Mouse (Mus musculus) megakaryocyte, embryonic 14.5 days (primary cell): ENCODE measurements around the gene Alg9. TPM values are rescaled to one million over a fixed set of nuclear protein-coding genes. Genes with fewer than 3 reads are reported as not detected.
"Not testable (repeated sequence)": the region's sequence is repeated elsewhere in the genome, so short reads cannot be mapped to it uniquely, and the experiment has no call there.

Source experiments
- H3K27me3 ChIP-seq: replicated peaks from 2 replicates; pipeline ENCODE3; 2012; ENCODE audit warnings: inconsistent platforms
- H3K36me3 ChIP-seq: replicated peaks from 2 replicates; pipeline ENCODE3; 2012; ENCODE audit warnings: low read length, inconsistent platforms, mixed read lengths
- H3K4me1 ChIP-seq: 2 replicates; pipeline ENCODE4 v1.6.1; 2012; ENCODE audit warnings: inconsistent platforms
- H3K4me3 ChIP-seq: replicated peaks from 2 replicates; pipeline ENCODE3; 2012; ENCODE audit warnings: moderate library complexity, mild to moderate bottlenecking, inconsistent platforms
- H3K9me3 ChIP-seq: 2 replicates; pipeline ENCODE4 v1.6.1; 2012; ENCODE audit warnings: inconsistent platforms
- FLI1 ChIP-seq: IDR thresholded peaks from 2 replicates; pipeline ENCODE4 v1.6.1; 2012; ENCODE audit warnings: low read length, inconsistent platforms, mixed read lengths
- GATA1 ChIP-seq: IDR thresholded peaks from 3 replicates; pipeline ENCODE4 v1.6.1; 2012; ENCODE audit warnings: mixed read lengths, low read length, inconsistent platforms, borderline replicate concordance
- polyA plus RNA-seq: library from polyadenylated mRNA; stranded (reverse); fragments of >175 nt; gene quantifications from 2 replicates; pipeline ENCODE4 v1.2.3, GENCODE M21; 2012; ENCODE audit warnings: low replicate concordance; ENCODE audit not compliant: insufficient read depth

The Alg9 gene
- polyA plus RNA-seq, 1 experiment: 9.5 TPM

GRCm38 (mm10) chr9:50831514-50831913, 56.7 kb downstream of the Alg9 start:
- Histone ChIP-seq H3K4me1 (peaks cover 37% of the 10 kb centered on the region), H3K4me3 (no peak overlapping the region), H3K27me3 (no peaks in the 10 kb centered on the region), H3K9me3 (peaks cover 9% of the 10 kb centered on the region), H3K36me3 (peaks cover 75% of the 10 kb centered on the region)
- no peak for TF ChIP-seq GATA1
- TF ChIP-seq FLI1: no peak

- TF ChIP-seq GATA1 (no peak), FLI1 (no peak)
- Histone ChIP-seq H3K27me3 (no peaks in the 10 kb centered on the region), H3K4me3 (no peak overlapping the region), H3K9me3 (peaks cover 9% of the 10 kb centered on the region), H3K4me1 (peaks cover 37% of the 10 kb centered on the region), H3K36me3 (peaks cover 75% of the 10 kb centered on the region)
These were observed 57.3 kb downstream of the Alg9 start for GRCm38 (mm10) chr9:50832162-50832561.

DNA sequence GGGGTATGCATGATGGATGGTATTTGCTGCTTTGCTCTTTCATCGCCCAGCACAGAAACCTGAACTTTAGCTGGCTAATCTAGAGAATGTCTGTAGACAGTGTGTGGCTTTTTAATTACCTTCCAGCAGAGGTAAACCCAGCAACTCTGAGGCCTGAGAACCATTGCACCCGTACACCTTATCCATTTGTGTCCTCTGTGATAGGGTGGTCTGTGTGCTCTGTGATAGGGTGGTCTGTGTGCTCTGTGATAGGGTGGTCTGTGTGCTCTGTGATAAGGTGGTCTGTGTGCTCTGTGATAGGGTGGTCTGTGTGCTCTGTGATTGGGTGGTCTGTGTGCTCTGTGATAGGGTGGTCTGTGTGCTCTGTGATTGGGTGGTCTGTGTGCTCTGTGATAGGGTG, 57.8 kb downstream of the Alg9 start:
- H3K4me1 ChIP-seq: peaks cover 37% of the 10 kb centered on the region
- not testable (repeated sequence) for H3K9me3 ChIP-seq, H3K27me3 ChIP-seq, H3K4me3 ChIP-seq
- peaks cover 73% of the 10 kb centered on the region for H3K36me3 ChIP-seq

DNA sequence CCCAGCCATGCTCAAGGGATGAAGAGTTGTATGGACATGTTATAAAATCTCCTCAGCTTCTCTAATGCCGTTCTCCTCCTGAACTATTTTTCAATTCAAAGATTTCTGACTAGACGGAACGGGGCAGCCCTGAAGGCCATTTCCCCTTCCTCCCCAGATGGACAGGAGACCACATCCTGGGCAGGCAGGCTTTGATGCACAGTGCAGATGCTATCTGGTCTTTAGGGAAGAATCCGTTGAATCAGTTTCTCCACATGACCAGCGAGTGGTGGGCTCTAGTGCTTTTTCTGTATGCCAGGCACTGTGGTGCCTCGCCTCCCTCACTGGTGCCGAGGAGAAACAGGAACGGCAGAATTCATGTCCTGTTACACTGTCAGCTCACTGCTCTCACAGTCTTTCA, 59.0 kb downstream of the Alg9 start:
- Histone ChIP-seq H3K9me3 (peaks cover 9% of the 10 kb centered on the region), H3K4me1 (peaks cover 37% of the 10 kb centered on the region), H3K36me3 (peaks cover 70% of the 10 kb centered on the region), H3K27me3 (no peaks in the 10 kb centered on the region), H3K4me3 (peak overlapping the region; percentile 11)
- TF ChIP-seq FLI1 (no peak), GATA1 (no peak)

- peaks cover 33% of the 10 kb centered on the region for H3K4me1 ChIP-seq
- TF ChIP-seq GATA1 (no peak), FLI1 (no peak)
- H3K27me3 ChIP-seq: no peaks in the 10 kb centered on the region
- no peak overlapping the region for H3K4me3 ChIP-seq
- peaks cover 2% of the 10 kb centered on the region for H3K9me3 ChIP-seq
- H3K36me3 ChIP-seq: peaks cover 65% of the 10 kb centered on the region
These were observed 60.4 kb downstream of the Alg9 start for GRCm38 (mm10) chr9:50835068-50835705.

- Histone ChIP-seq H3K27me3 (no peaks in the 10 kb centered on the region), H3K4me3 (no peak overlapping the region), H3K4me1 (peaks cover 38% of the 10 kb centered on the region), H3K36me3 (peaks cover 57% of the 10 kb centered on the region), H3K9me3 (no peaks in the 10 kb centered on the region)
- TF ChIP-seq FLI1 (no peak), GATA1 (no peak)
These were observed 61.3 kb downstream of the Alg9 start for GRCm38 (mm10) chr9:50836097-50836496.

DNA sequence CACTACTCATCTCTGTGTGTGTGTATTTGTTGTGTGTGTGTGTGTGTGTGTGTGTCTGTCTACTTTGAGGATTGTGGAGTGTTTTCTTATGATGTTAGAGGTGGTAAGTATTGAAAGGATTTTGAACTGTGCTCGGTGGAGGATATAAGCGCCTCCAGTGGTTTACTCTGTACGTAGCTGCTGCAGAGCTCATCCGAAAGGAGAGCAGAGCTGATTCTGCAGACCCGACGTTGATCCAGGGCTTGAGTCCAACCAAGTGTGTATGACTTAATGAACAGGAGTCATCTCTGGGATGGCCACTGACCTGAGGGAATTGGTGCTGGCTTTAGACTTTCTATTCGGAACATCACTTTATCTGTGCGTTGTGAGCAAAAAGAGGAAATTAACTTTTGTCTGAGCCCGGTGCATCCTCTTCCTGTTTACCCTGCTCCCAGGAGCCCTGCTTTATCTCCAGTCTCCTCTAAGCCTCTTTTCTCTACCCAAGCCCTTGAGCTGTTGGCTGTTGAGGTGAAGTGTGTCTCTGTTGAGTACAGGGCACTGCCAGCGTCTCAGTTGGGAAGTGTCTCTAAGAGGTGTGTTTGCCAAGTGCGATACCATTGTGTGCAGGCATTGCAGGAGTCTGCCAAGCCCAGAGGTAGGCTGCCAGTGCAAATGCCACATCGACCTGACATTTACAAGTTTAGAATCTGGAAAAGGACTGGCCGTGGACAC, 66.4 kb downstream of the Alg9 start:
- H3K4me3 ChIP-seq: peak overlapping the region; percentile 64
- no peaks in the 10 kb centered on the region for H3K9me3 ChIP-seq
- no peaks in the 10 kb centered on the region for H3K27me3 ChIP-seq
- peaks cover 35% of the 10 kb centered on the region for H3K4me1 ChIP-seq
- H3K36me3 ChIP-seq: peaks cover 54% of the 10 kb centered on the region
- TF ChIP-seq FLI1 (no peak), GATA1 (no peak)

DNA sequence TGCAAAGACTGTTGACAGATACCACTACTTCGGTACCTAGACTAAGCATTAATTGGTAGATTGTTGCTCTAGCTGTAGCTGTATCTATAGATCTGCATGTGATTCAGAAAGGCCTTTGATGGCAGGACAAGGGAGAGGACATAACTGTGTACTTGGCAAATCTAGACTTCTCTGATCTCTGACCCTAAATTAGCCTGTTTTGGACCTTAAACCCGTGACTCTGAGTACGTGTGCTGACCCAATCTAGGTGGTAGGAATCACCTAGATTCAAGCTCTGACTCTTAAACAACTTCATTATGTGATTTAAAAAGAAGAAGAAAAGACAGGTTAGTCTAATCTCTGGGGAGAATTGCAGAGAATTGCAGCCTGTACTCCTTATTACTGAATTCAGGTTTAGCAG, 70.3 kb downstream of the Alg9 start, which contains the start of gene Ppp2r1b:
Ppp2r1b (plus strand) TSS at position 221 of the 400 bp plus-strand sequence.
- Histone ChIP-seq H3K4me1 (peaks cover 47% of the 10 kb centered on the region), H3K36me3 (peaks cover 33% of the 10 kb centered on the region), H3K4me3 (no peak within 1 kb of the TSS), H3K27me3 (no peaks in the 10 kb centered on the region), H3K9me3 (no peaks in the 10 kb centered on the region)
- TF ChIP-seq FLI1: no peak
- TF ChIP-seq GATA1: no peak

DNA sequence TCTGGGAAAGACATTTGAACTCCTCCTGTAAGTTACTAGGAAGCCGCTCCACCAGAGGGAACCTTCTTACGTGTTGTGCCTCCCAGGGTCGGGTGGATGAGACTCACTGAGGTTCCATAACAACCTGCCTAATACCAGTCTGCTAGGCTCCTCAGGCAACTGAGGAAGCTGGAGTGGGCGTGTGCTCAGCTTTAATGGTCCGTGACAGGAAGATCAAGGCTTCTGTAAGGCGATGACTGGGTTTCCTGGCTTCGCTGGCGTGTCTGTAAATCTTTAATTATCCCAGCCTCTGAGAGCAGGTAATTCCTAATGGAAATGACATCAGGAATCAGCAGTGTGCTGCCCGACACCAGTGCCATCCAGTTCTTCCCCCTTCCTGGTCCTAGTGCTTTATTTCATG, 70.7 kb downstream of the Alg9 start:
- Histone ChIP-seq H3K4me3 (no peak overlapping the region), H3K27me3 (no peaks in the 10 kb centered on the region), H3K4me1 (peaks cover 51% of the 10 kb centered on the region), H3K9me3 (no peaks in the 10 kb centered on the region), H3K36me3 (peaks cover 33% of the 10 kb centered on the region)
- TF ChIP-seq FLI1 (no peak), GATA1 (no peak)

DNA sequence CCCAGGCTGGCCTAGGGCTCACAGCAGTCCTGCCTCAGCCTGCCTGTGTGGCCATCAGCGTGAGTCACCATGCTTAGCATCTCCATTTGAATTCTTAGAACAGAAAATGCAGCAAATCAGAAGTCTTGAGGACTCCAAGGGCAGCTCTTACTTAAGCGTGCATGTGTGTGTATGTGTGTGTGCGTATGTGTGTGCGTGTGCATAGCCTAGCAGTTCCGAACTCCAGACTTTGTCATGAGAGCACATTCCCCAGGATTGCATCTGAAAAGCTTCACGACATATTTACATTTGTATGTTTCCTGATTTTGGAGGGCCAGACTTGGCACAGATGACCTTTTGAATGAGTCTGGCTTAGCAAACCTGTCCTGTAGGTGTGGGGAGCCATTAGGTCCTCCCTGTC, 72.3 kb downstream of the Alg9 start:
- Histone ChIP-seq H3K4me3 (no peak overlapping the region), H3K4me1 (peaks cover 52% of the 10 kb centered on the region), H3K27me3 (no peaks in the 10 kb centered on the region), H3K36me3 (peaks cover 33% of the 10 kb centered on the region), H3K9me3 (no peaks in the 10 kb centered on the region)
- no peak for TF ChIP-seq GATA1
- no peak for TF ChIP-seq FLI1
